Mouse (Mus musculus) lung, embryonic 14.5 days (tissue): Measurements from ENCODE around the gene Rap2c. TPM values are rescaled to one million over a fixed set of nuclear protein-coding genes. Genes with fewer than 3 reads are reported as not detected.

Experiments used
- ATAC-seq: fragments of 200-750 bp; cut with Nextera tagmentation; 2 replicates; pipeline ENCODE4 v1.8.0; 2017; ENCODE audit warnings: mild to moderate bottlenecking, moderate TSS enrichment, moderate library complexity; ENCODE audit not compliant: insufficient read depth
- DNase-seq: peaks from one replicate; pipeline ENCODE4 v3.0.0-alpha.2; 2015
- H3K27ac ChIP-seq: fragments of 300-500 bp; sonication (generic); 2 replicates; pipeline ENCODE4 v1.5.1; 2014; ENCODE audit warnings: low read depth, mild to moderate bottlenecking, moderate library complexity
- H3K27me3 ChIP-seq: fragments of 300-500 bp; sonication (generic); 2 replicates; pipeline ENCODE4 v1.6.1; 2014; ENCODE audit warnings: low read length, control low read depth; ENCODE audit not compliant: insufficient read depth
- H3K36me3 ChIP-seq: fragments of 300-500 bp; sonication (generic); 2 replicates; pipeline ENCODE4 v1.6.1; 2014; ENCODE audit warnings: control low read depth; ENCODE audit not compliant: insufficient read depth
- H3K4me1 ChIP-seq: fragments of 300-500 bp; sonication (generic); 2 replicates; pipeline ENCODE4 v1.6.1; 2014; ENCODE audit warnings: antibody characterized with exemption, control low read depth; ENCODE audit not compliant: insufficient read depth
- H3K4me2 ChIP-seq: fragments of 300-500 bp; sonication (generic); 2 replicates; pipeline ENCODE4 v1.6.1; 2014; ENCODE audit warnings: mild to moderate bottlenecking
- H3K4me3 ChIP-seq: fragments of 300-500 bp; sonication (generic); 2 replicates; pipeline ENCODE4 v1.5.1; 2014; ENCODE audit warnings: low read depth, low read length
- H3K9ac ChIP-seq: fragments of 300-500 bp; sonication (generic); 2 replicates; pipeline ENCODE4 v1.6.1; 2014
- H3K9me3 ChIP-seq: fragments of 300-500 bp; sonication (generic); 2 replicates; pipeline ENCODE4 v1.6.1; 2016; ENCODE audit warnings: low read depth, low read length, control low read depth
- CTCF ChIP-seq: IDR thresholded peaks from 2 replicates; pipeline ENCODE4 v1.5.1; 2016; ENCODE audit warnings: antibody characterized with exemption, low read depth
- WGBS: fragments of 180-500 bp; shearing (Covaris S2); extraction: QIAGEN DNeasy Blood & Tissue Kit; methylation state at CpG from one replicate; pipeline ENCODE4 v1.1.7; 2014; 5-methylcytosine and 5-hydroxymethylcytosine counted together
- polyA plus RNA-seq: library from polyadenylated mRNA; unstranded; fragments of >200 nt; fragmentation: Nextera tagmentation; extraction: Ambion mirVana; gene quantifications from 2 replicates; pipeline ENCODE4 v1.2.1, GENCODE M21; 2014

Rap2c gene
- 24.3 and 26.7 TPM in 2 replicates for polyA plus RNA-seq

DNA sequence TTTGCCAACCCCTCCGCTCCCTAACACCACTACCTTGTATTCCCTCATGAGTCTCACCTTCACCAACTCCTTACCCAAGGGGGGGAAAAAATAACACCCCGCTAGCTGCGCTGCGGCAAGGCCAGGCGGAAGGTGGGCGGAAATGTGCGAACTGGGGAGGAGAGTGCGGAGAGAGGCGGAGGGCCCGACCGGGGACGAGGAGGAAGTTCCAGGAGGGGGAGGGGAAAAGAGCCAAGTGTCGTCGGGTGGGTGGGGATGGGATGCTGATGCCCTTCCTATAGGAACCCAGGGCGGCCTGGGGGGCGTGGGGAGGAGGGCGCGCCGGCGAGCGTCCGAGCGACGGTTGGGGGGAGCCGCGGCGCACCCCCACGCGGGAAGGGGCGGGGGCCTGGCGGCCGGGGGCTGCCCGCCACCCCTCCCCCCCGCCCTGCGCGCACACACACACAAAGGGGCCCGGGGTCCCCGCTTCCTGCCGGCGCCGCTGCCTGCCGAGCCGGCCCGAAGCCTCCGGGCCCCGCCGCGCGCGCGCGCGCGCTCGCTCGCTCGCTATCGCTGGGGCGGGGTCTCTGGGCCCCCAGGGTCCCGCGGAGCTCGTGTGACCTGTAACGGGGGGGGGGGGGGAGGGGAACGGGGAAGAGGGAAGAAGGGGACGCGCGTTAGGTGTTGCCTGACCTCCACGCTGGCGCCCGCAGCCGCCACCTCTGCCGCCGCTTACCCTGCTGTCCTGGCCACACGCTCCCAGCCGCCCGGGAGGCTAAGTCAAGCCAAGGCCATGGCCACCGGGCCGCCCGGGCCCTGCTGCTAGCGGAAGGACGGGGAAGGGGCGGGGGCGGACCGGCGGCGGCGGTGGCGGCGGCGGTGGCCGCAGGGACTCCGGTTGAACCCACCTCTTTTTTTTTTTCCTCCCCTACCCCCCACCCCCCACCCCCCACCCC, at the start of gene Rap2c:
TSS of gene Rap2c (minus strand) at position 168 of the 935 bp plus-strand sequence.
- Histone ChIP-seq H3K9ac (peak within 1 kb of the TSS; percentile 84), H3K4me1 (no peaks in the 10 kb centered on the region), H3K36me3 (peaks cover 16% of the 10 kb centered on the region; the same call in 1 of the 2 replicates), H3K27me3 (no peaks in the 10 kb centered on the region), H3K4me3 (peak within 1 kb of the TSS; percentile 54), H3K9me3 (no peaks in the 10 kb centered on the region), H3K4me2 (peak within 1 kb of the TSS; percentile 62), H3K27ac (peak within 1 kb of the TSS; percentile 96)
- ATAC-seq (peak; percentile 91), DNase-seq (peak; percentile 83)
- 13% methylated on average over 35 of the region's 92 CpGs for whole genome bisulfite sequencing
- TF ChIP-seq CTCF: no peak

GRCm38 (mm10) chrX:51066539-51067286, 48.9 kb upstream of the Rap2c start:
- no peaks in the 10 kb centered on the region for H3K9me3 ChIP-seq
- H3K27me3 ChIP-seq: no peaks in the 10 kb centered on the region
- ATAC-seq (peak; percentile 60; the same call in 1 of the 2 replicates), DNase-seq (peak; percentile 24)
- no peak overlapping the region for H3K27ac ChIP-seq
- WGBS: 70% methylated on average over 11 of the region's 11 CpGs
- H3K9ac ChIP-seq: no peak overlapping the region
- H3K4me2 ChIP-seq: no peak overlapping the region
- no peak overlapping the region for H3K4me3 ChIP-seq
- H3K4me1 ChIP-seq: no peaks in the 10 kb centered on the region
- TF ChIP-seq CTCF: no peak
- no peaks in the 10 kb centered on the region for H3K36me3 ChIP-seq

GRCm38 (mm10) chrX:51065773-51066172, 48.0 kb upstream of the Rap2c start:
- peak; percentile 89 for DNase-seq
- Histone ChIP-seq H3K4me2 (no peak overlapping the region), H3K36me3 (no peaks in the 10 kb centered on the region), H3K4me1 (no peaks in the 10 kb centered on the region), H3K9ac (no peak overlapping the region), H3K27ac (no peak overlapping the region), H3K9me3 (no peaks in the 10 kb centered on the region), H3K4me3 (no peak overlapping the region), H3K27me3 (no peaks in the 10 kb centered on the region)
- ATAC-seq: peak; percentile 62; the same call in 1 of the 2 replicates
- 13% methylated on average over 6 of the region's 6 CpGs for whole genome bisulfite sequencing
- TF ChIP-seq CTCF: peak; percentile 80

DNA sequence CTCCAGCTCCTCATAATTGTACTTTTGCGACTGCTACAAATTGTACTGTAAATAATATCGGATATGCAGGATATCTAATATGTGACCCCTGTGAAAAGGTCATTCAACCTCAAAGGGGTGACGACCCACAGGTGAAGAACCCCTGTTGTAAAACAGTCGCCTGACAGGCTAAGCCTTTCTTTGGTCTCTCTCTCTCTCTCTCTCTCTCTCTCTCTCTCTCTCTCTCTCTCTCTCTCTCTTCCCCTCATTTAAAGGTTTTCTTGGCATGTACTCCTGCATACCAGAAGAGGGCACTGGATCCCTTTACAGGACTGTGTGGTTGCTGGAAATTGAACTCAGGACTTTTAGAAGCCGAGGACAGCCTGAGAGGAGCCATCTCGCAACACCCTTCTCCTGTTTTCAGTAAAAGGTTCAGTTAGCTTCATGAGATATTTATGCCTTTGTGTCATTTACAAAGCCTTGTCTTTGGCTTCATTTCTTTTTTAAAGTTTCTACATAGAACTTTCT, 47.4 kb upstream of the Rap2c start:
- H3K27ac ChIP-seq: no peak overlapping the region
- DNase-seq (peak; percentile 32), ATAC-seq (no peak)
- no peaks in the 10 kb centered on the region for H3K4me1 ChIP-seq
- no peak overlapping the region for H3K9ac ChIP-seq
- no peak overlapping the region for H3K4me3 ChIP-seq
- WGBS: 54% methylated on average over 6 of the region's 6 CpGs
- no peaks in the 10 kb centered on the region for H3K27me3 ChIP-seq
- H3K36me3 ChIP-seq: no peaks in the 10 kb centered on the region
- no peaks in the 10 kb centered on the region for H3K9me3 ChIP-seq
- TF ChIP-seq CTCF: 0 out of 2 replicates have a peak, but pooled peaks have one; percentile 40
- H3K4me2 ChIP-seq: no peak overlapping the region

DNA sequence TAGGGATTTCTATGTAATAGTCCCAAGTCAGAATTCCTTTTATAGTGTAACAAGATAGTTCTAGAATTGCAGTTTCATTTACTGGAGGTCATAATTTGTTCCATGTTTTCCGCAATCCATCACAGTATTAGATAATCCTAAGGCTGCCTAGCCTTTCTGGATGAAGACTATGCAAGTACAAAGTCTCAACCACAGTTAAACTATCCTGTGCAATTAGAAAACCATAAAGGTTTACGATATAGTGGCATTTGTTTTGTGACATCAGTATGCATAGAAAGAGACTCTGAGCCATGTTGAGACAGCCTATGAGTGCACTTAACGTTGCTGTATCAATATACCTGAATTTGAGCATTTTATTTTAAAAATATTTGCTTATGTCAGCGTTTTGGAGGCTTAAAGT, 42.4 kb upstream of the Rap2c start:
- Histone ChIP-seq H3K27ac (no peak overlapping the region), H3K4me2 (no peak overlapping the region), H3K27me3 (no peaks in the 10 kb centered on the region), H3K4me3 (no peak overlapping the region), H3K9me3 (no peaks in the 10 kb centered on the region), H3K9ac (no peak overlapping the region), H3K4me1 (no peaks in the 10 kb centered on the region), H3K36me3 (no peaks in the 10 kb centered on the region)
- DNase-seq: no peak
- no peak for TF ChIP-seq CTCF
- ATAC-seq: no peak
- 64% methylated on average over 4 of the region's 4 CpGs for WGBS

DNA sequence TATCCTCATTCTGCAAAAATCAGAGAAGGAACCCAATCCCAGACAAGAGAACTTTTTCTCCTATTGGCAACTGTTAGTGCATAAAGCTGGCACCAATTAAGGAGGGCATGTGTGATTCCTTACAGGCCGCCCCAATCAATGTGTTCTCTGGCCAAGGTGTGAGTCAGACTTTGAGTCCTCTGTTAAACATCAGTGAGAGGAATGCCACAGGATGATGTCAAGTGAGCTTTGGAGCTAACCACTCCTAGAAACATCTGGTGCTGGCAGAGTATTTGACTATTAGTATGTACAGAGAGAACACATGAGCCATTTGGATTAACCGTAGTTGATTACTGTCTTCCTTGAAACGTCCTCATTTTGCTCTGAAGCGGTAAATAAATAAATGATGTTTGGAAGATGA, 40.9 kb upstream of the Rap2c start:
- no peak overlapping the region for H3K9ac ChIP-seq

More for the DNA sequence above, 40.9 kb upstream of the Rap2c start:
- 78% methylated on average over 4 of the region's 4 CpGs for WGBS
- no peaks in the 10 kb centered on the region for H3K27me3 ChIP-seq
- no peak overlapping the region for H3K4me2 ChIP-seq
- no peak overlapping the region for H3K27ac ChIP-seq
- no peaks in the 10 kb centered on the region for H3K9me3 ChIP-seq
- ATAC-seq: no peak
- no peak for TF ChIP-seq CTCF
- H3K36me3 ChIP-seq: no peaks in the 10 kb centered on the region
- no peaks in the 10 kb centered on the region for H3K4me1 ChIP-seq
- DNase-seq: no peak
- no peak overlapping the region for H3K4me3 ChIP-seq
